Mouse (Mus musculus) midbrain, embryonic 15.5 days (tissue): ENCODE measurements around the gene Vps26a. TPM values are rescaled to one million over a fixed set of nuclear protein-coding genes. Genes with fewer than 3 reads are reported as not detected.
A peak's percentile ranks its signal among the peaks of the same experiment; 100 is the strongest.
"Not testable (repeated sequence)": the region's sequence is repeated elsewhere in the genome, so short reads cannot be mapped to it uniquely, and the experiment has no call there.

Experiments
- ATAC-seq: fragments of 200-750 bp; cut with Nextera tagmentation; replicated peaks from 2 replicates; pipeline ENCODE4 v1.8.0; 2017; ENCODE audit warnings: moderate TSS enrichment
- H3K27ac ChIP-seq: fragments of 300-500 bp; sonication (generic); 2 replicates; pipeline ENCODE4 v1.5.1; 2015; ENCODE audit warnings: mild to moderate bottlenecking, inconsistent platforms
- H3K27me3 ChIP-seq: fragments of 300-500 bp; sonication (generic); replicated peaks from 2 replicates; pipeline ENCODE4 v1.6.1; 2015; ENCODE audit warnings: inconsistent platforms
- H3K36me3 ChIP-seq: fragments of 300-500 bp; sonication (generic); replicated peaks from 2 replicates; pipeline ENCODE4 v1.6.1; 2015; ENCODE audit warnings: inconsistent platforms
- H3K4me1 ChIP-seq: fragments of 300-500 bp; sonication (generic); 2 replicates; pipeline ENCODE4 v1.6.1; 2015; ENCODE audit warnings: inconsistent platforms
- H3K4me2 ChIP-seq: fragments of 300-500 bp; sonication (generic); 2 replicates; pipeline ENCODE4 v1.6.1; 2015; ENCODE audit warnings: inconsistent platforms, mild to moderate bottlenecking, moderate library complexity
- H3K4me3 ChIP-seq: fragments of 300-500 bp; sonication (generic); 2 replicates; pipeline ENCODE4 v1.5.1; 2015; ENCODE audit warnings: mild to moderate bottlenecking, inconsistent platforms
- H3K9ac ChIP-seq: fragments of 300-500 bp; sonication (generic); 2 replicates; pipeline ENCODE4 v1.6.1; 2015; ENCODE audit warnings: mild to moderate bottlenecking, inconsistent platforms
- H3K9me3 ChIP-seq: fragments of 300-500 bp; sonication (generic); 2 replicates; pipeline ENCODE4 v1.6.1; 2016; ENCODE audit warnings: inconsistent platforms
- WGBS: fragments of 180-500 bp; shearing (Covaris S2); methylation state at CpG from one replicate; pipeline ENCODE4 v1.1.7; 2015; ENCODE audit warnings: mixed read lengths; 5-methylcytosine and 5-hydroxymethylcytosine counted together
- polyA plus RNA-seq: library from polyadenylated mRNA; unstranded; fragments of >200 nt; fragmentation: Nextera tagmentation; extraction: Ambion mirVana; gene quantifications from 2 replicates; pipeline ENCODE4 v1.2.1, GENCODE M21; 2015

Gene Vps26a
- polyA plus RNA-seq, 1 experiment from 2014 or later, result 55.0 TPM

GRCm38 (mm10) chr10:62488266-62488665, 1.7 kb upstream of the Vps26a start:
- 22% methylated on average over 1 of the region's 1 CpGs for WGBS
- H3K9ac ChIP-seq, result no peak overlapping the region

GRCm38 (mm10) chr10:62485878-62486582, 575 bp downstream of the Vps26a start:
- Histone ChIP-seq H3K9ac (peak overlapping the region; percentile 80), H3K4me3 (peak overlapping the region; percentile 85), H3K27ac (peak overlapping the region; percentile 85), H3K9me3 (no peaks in the 10 kb centered on the region), H3K4me1 (peaks cover 17% of the 10 kb centered on the region), H3K4me2 (peak overlapping the region; percentile 70), H3K36me3 (no peaks in the 10 kb centered on the region), H3K27me3 (no peaks in the 10 kb centered on the region)
- ATAC-seq, result peak; percentile 81
- WGBS, result under 1% methylated on average over 39 of the region's 48 CpGs

More at GRCm38 (mm10) chr10:62488266-62488665, 1.7 kb upstream of the Vps26a start:
- no peak overlapping the region for H3K4me2 ChIP-seq
- H3K36me3 ChIP-seq, result no peaks in the 10 kb centered on the region
- no peaks in the 10 kb centered on the region for H3K27me3 ChIP-seq
- H3K4me1 ChIP-seq, result peaks cover 17% of the 10 kb centered on the region
- H3K4me3 ChIP-seq, result no peak overlapping the region
- no peak for ATAC-seq
- H3K9me3 ChIP-seq, result no peaks in the 10 kb centered on the region
- no peak overlapping the region for H3K27ac ChIP-seq

GRCm38 (mm10) chr10:62481108-62481852, 5.3 kb downstream of the Vps26a start:
- ATAC-seq, result no peak
- Histone ChIP-seq H3K9ac (no peak overlapping the region), H3K4me1 (peaks cover 17% of the 10 kb centered on the region), H3K4me2 (no peak overlapping the region), H3K9me3 (no peaks in the 10 kb centered on the region), H3K36me3 (no peaks in the 10 kb centered on the region), H3K4me3 (no peak overlapping the region), H3K27me3 (no peaks in the 10 kb centered on the region), H3K27ac (no peak overlapping the region)
- 68% methylated on average over 7 of the region's 7 CpGs for WGBS

GRCm38 (mm10) chr10:62476980-62477379, 9.6 kb downstream of the Vps26a start:
- ATAC-seq, result no peak
- Histone ChIP-seq H3K4me1 (no peaks in the 10 kb centered on the region), H3K36me3 (no peaks in the 10 kb centered on the region)

GRCm38 (mm10) chr10:62474944-62475343, 11.7 kb downstream of the Vps26a start:
- H3K4me3 ChIP-seq, result no peak overlapping the region
- no peaks in the 10 kb centered on the region for H3K36me3 ChIP-seq
- no peaks in the 10 kb centered on the region for H3K27me3 ChIP-seq
- H3K9me3 ChIP-seq, result no peaks in the 10 kb centered on the region
- H3K27ac ChIP-seq, result no peak overlapping the region
- H3K4me2 ChIP-seq, result no peak overlapping the region
- 94% methylated on average over 10 of the region's 10 CpGs for WGBS
- ATAC-seq, result no peak
- H3K4me1 ChIP-seq, result no peaks in the 10 kb centered on the region
- no peak overlapping the region for H3K9ac ChIP-seq

More at GRCm38 (mm10) chr10:62476980-62477379, 9.6 kb downstream of the Vps26a start:
- 60% methylated on average over 2 of the region's 2 CpGs for WGBS
- Histone ChIP-seq H3K27me3 (no peaks in the 10 kb centered on the region), H3K4me2 (no peak overlapping the region), H3K9me3 (no peaks in the 10 kb centered on the region), H3K27ac (no peak overlapping the region), H3K9ac (no peak overlapping the region), H3K4me3 (no peak overlapping the region)

- ATAC-seq, result no peak
- 54% methylated on average over 5 of the region's 5 CpGs for WGBS
- H3K9me3 ChIP-seq, result no peaks in the 10 kb centered on the region
Measured at GRCm38 (mm10) chr10:62471105-62471504, 15.5 kb downstream of the Vps26a start.

GRCm38 (mm10) chr10:62469736-62470135, 16.9 kb downstream of the Vps26a start:
- no peaks in the 10 kb centered on the region for H3K9me3 ChIP-seq
- H3K4me2 ChIP-seq, result no peak overlapping the region
- no peaks in the 10 kb centered on the region for H3K4me1 ChIP-seq
- ATAC-seq, result no peak
- H3K27me3 ChIP-seq, result no peaks in the 10 kb centered on the region
- H3K27ac ChIP-seq, result no peak overlapping the region
- peaks cover 16% of the 10 kb centered on the region for H3K36me3 ChIP-seq
- 95% methylated on average over 4 of the region's 4 CpGs for WGBS
- no peak overlapping the region for H3K9ac ChIP-seq
- no peak overlapping the region for H3K4me3 ChIP-seq

More at GRCm38 (mm10) chr10:62471105-62471504, 15.5 kb downstream of the Vps26a start:
- no peak overlapping the region for H3K9ac ChIP-seq
- peaks cover 16% of the 10 kb centered on the region for H3K36me3 ChIP-seq
- H3K4me1 ChIP-seq, result no peaks in the 10 kb centered on the region
- no peak overlapping the region for H3K27ac ChIP-seq
- H3K4me2 ChIP-seq, result no peak overlapping the region
- no peaks in the 10 kb centered on the region for H3K27me3 ChIP-seq
- no peak overlapping the region for H3K4me3 ChIP-seq

GRCm38 (mm10) chr10:62461321-62461720, 25.3 kb downstream of the Vps26a start:
- Histone ChIP-seq H3K27me3 (no peaks in the 10 kb centered on the region), H3K4me1 (no peaks in the 10 kb centered on the region), H3K4me3 (no peak overlapping the region), H3K36me3 (peaks cover 19% of the 10 kb centered on the region; the same call in 1 of the 2 replicates), H3K4me2 (no peak overlapping the region), H3K9ac (no peak overlapping the region), H3K27ac (no peak overlapping the region), H3K9me3 (no peaks in the 10 kb centered on the region)
- no peak for ATAC-seq

- H3K4me2 ChIP-seq, H3K27ac ChIP-seq, H3K9ac ChIP-seq, H3K9me3 ChIP-seq, H3K4me3 ChIP-seq, H3K27me3 ChIP-seq, ATAC-seq: not testable (repeated sequence)
- WGBS, result 68% methylated on average over 11 of the region's 11 CpGs
- Histone ChIP-seq H3K36me3 (peaks cover 12% of the 10 kb centered on the region; the same call in 1 of the 2 replicates), H3K4me1 (peaks cover 18% of the 10 kb centered on the region)
Measured at GRCm38 (mm10) chr10:62452001-62452400, 34.6 kb downstream of the Vps26a start.

GRCm38 (mm10) chr10:62450280-62450640, 36.3 kb downstream of the Vps26a start:
- Histone ChIP-seq H3K27me3 (no peaks in the 10 kb centered on the region), H3K36me3 (peaks cover 17% of the 10 kb centered on the region), H3K4me3 (peak overlapping the region; percentile 93), H3K4me2 (peak overlapping the region; percentile 71), H3K9ac (peak overlapping the region; percentile 98), H3K9me3 (no peaks in the 10 kb centered on the region), H3K4me1 (peaks cover 18% of the 10 kb centered on the region), H3K27ac (peak overlapping the region; percentile 94)
- ATAC-seq, result no peak
- 33% methylated on average over 18 of the region's 18 CpGs for WGBS

GRCm38 (mm10) chr10:62449364-62450279, 37.0 kb downstream of the Vps26a start, which contains the start of the genes 4930507D05Rik and Supv3l1:
4930507D05Rik (plus strand) TSS chr10:62449489.
Supv3l1 (minus strand) TSS chr10:62449738.
- peak within 1 kb of the TSS; percentile 71 for H3K4me2 ChIP-seq
- H3K27me3 ChIP-seq, result no peaks in the 10 kb centered on the region
- ATAC-seq, result peak; percentile 97
- H3K4me3 ChIP-seq, result peak within 1 kb of the TSS; percentile 93
- H3K36me3 ChIP-seq, result peaks cover 23% of the 10 kb centered on the region
- peaks cover 18% of the 10 kb centered on the region for H3K4me1 ChIP-seq
- H3K9me3 ChIP-seq, result no peaks in the 10 kb centered on the region
- H3K27ac ChIP-seq, result peak within 1 kb of the TSS; percentile 94
- peak within 1 kb of the TSS; percentile 98 for H3K9ac ChIP-seq
- under 1% methylated on average over 73 of the region's 73 CpGs for WGBS

GRCm38 (mm10) chr10:62430427-62430826, 56.2 kb downstream of the Vps26a start:
- 96% methylated on average over 5 of the region's 5 CpGs for WGBS
- peaks cover 54% of the 10 kb centered on the region for H3K36me3 ChIP-seq

More at GRCm38 (mm10) chr10:62430427-62430826, 56.2 kb downstream of the Vps26a start:
- no peak overlapping the region for H3K9ac ChIP-seq
- H3K27me3 ChIP-seq, result no peaks in the 10 kb centered on the region
- no peaks in the 10 kb centered on the region for H3K9me3 ChIP-seq
- ATAC-seq, result no peak
- H3K4me2 ChIP-seq, result no peak overlapping the region
- no peak overlapping the region for H3K4me3 ChIP-seq
- no peak overlapping the region for H3K27ac ChIP-seq
- no peaks in the 10 kb centered on the region for H3K4me1 ChIP-seq
